Mouse (Mus musculus) liver, embryonic 14.5 days (tissue): ENCODE measurements at regions not wholly inside any gene's neighbourhood (a gene's known extent, or its start where the extent isn't known, plus 50 kb on each side); places are given as distances from the start of the nearest gene placed in this dataset.

ENCODE experiments used
- ATAC-seq: fragments of 200-750 bp; cut with Nextera tagmentation; 2 replicates; pipeline ENCODE4 v1.8.0; 2017; ENCODE audit warnings: moderate number of reproducible peaks, mild to moderate bottlenecking, moderate library complexity; ENCODE audit not compliant: insufficient read depth
- DNase-seq, 3 experiments: peaks; one replicate each; pipeline ENCODE4 v3.0.0-alpha.2; 2012 to 2013; ENCODE audit warnings: low read depth in 3 of 3, low spot score in 3 of 3
- H3K27ac ChIP-seq: fragments of 300-500 bp; sonication (generic); 2 replicates; pipeline ENCODE4 v1.5.1; 2014; ENCODE audit warnings: moderate library complexity, mild to moderate bottlenecking, control low read depth, inconsistent platforms
- H3K27me3 ChIP-seq: fragments of 300-500 bp; sonication (generic); 2 replicates; pipeline ENCODE4 v1.6.1; 2014; ENCODE audit warnings: mild to moderate bottlenecking, low read length, moderate library complexity; ENCODE audit not compliant: control insufficient read depth, insufficient read depth
- H3K36me3 ChIP-seq: fragments of 300-500 bp; sonication (generic); replicated peaks from 2 replicates; pipeline ENCODE4 v1.6.1; 2014; ENCODE audit warnings: low read depth; ENCODE audit not compliant: control insufficient read depth, insufficient read depth
- H3K4me1 ChIP-seq, 2 experiments: fragments of 200-500 bp in 1 of 2; fragments of 300-500 bp in 1 of 2; sonication (generic) in 1 of 2; replicated peaks; 2 replicates each; pipeline ENCODE4 v1.6.1; 2012 to 2014; ENCODE audit warnings: antibody characterized with exemption in 1 of 2, inconsistent platforms in 1 of 2, low read length in 1 of 2; ENCODE audit not compliant: control insufficient read depth in 2 of 2, insufficient read depth in 2 of 2
- H3K4me2 ChIP-seq: fragments of 300-500 bp; sonication (generic); 2 replicates; pipeline ENCODE4 v1.6.1; 2014; ENCODE audit warnings: low read depth, mild to moderate bottlenecking, control low read depth, moderate library complexity
- H3K4me3 ChIP-seq, 2 experiments: fragments of 200-500 bp in 1 of 2; fragments of 300-500 bp in 1 of 2; sonication (generic) in 1 of 2; 2 replicates each; pipeline ENCODE4 v1.5.1; 2012 to 2014; ENCODE audit warnings: low read depth in 2 of 2, low read length in 2 of 2, mild to moderate bottlenecking in 2 of 2, control low read depth in 1 of 2, inconsistent platforms in 1 of 2, moderate library complexity in 1 of 2; ENCODE audit not compliant: insufficient read depth in 1 of 2
- H3K9ac ChIP-seq: fragments of 300-500 bp; sonication (generic); replicated peaks from 2 replicates; pipeline ENCODE4 v1.6.1; 2014; ENCODE audit warnings: mild to moderate bottlenecking, control low read depth, moderate library complexity
- H3K9me3 ChIP-seq: fragments of 300-500 bp; sonication (generic); 2 replicates; pipeline ENCODE4 v1.6.1; 2016; ENCODE audit warnings: low read length, mixed read lengths; ENCODE audit not compliant: control insufficient read depth
- CTCF ChIP-seq: IDR thresholded peaks from 2 replicates; pipeline ENCODE4 v1.5.1; 2016; ENCODE audit warnings: antibody characterized with exemption, low read depth, control low read depth
- EP300 ChIP-seq: IDR thresholded peaks from 2 replicates; pipeline ENCODE4 v1.6.1; 2016; ENCODE audit warnings: antibody characterized with exemption, low read depth
- WGBS: fragments of 180-500 bp; shearing (Covaris S2); extraction: QIAGEN DNeasy Blood & Tissue Kit; methylation state at CpG from one replicate; pipeline ENCODE4 v1.1.7; 2014; ENCODE audit not compliant: insufficient replicate concordance; 5-methylcytosine and 5-hydroxymethylcytosine counted together

DNA sequence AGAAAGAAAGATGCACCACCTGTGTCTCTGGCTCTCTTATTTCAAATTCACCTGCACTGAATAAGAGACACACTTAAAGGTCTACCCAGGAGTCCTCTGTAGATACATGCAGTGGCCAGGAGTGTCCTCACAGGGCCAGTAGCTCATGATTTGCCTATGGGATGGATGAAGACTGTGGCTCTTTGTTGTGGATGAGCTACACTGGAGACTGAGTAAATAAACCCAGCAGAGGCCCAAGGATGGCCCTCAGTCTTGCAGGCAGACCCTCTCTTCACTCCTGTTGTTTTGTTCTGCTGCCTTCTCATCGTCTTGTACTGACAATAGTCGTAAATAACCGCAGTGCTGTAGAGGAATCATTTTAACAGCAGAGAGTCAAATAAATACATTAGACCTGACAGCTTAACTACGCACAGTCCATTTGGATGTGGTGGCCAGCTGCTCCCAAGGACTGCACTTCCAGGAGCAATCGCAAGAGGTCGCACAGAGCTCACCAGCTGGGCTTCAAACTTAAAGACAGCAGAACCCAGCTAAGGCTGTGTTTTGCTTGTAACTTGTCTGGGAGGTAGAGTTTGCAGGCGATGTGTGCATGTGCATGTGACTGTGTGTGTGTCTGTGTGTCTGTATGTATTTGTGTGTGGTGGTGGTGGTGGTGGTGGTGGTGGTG, 328.6 kb upstream of the Camk1g start:
- ATAC-seq (no peak), DNase-seq (peak in 2 of 3 experiments; percentile 6 to 16)
- H3K4me1 ChIP-seq, result no peaks in the 10 kb centered on the region; a peak in 1 of 4 replicates
- H3K4me2 ChIP-seq, result no peak overlapping the region
- H3K9ac ChIP-seq, result no peak overlapping the region
- no peaks in the 10 kb centered on the region for H3K36me3 ChIP-seq
- TF ChIP-seq EP300 (no peak), CTCF (peak; percentile 87)
- no peak overlapping the region for H3K4me3 ChIP-seq
- H3K27me3 ChIP-seq, result no peaks in the 10 kb centered on the region
- H3K27ac ChIP-seq, result no peak overlapping the region
- WGBS, result 14% methylated on average over 7 of the region's 7 CpGs
- no peaks in the 10 kb centered on the region for H3K9me3 ChIP-seq

DNA sequence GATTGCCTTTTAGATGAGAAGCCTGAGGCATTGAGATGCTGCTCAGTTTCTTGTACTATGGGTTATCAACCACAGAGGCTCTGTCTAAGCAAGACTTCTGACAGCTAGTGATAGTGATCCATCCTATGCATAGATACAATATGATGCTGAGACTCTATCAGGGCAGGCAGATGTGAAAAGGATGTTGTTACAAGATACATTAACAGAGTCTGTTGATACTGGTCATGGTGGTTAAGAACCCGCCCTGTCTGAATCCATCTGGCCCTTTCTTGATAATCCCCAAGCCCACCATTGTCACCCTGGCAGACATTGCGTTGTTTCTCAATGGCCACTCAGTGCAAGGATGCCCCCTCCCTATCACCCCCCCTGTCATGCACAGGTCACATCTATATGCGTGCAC, 327.8 kb upstream of the Camk1g start:
- Histone ChIP-seq H3K9ac (no peak overlapping the region), H3K4me3 (no peak overlapping the region), H3K4me2 (no peak overlapping the region), H3K27me3 (no peaks in the 10 kb centered on the region), H3K9me3 (no peaks in the 10 kb centered on the region), H3K36me3 (no peaks in the 10 kb centered on the region), H3K27ac (no peak overlapping the region), H3K4me1 (no peaks in the 10 kb centered on the region; a peak in 1 of 4 replicates)
- DNase-seq, result no peak
- ATAC-seq, result peak; percentile 74
- WGBS, result 37% methylated on average over 3 of the region's 3 CpGs
- peak; percentile 65 for TF ChIP-seq EP300
- no peak for TF ChIP-seq CTCF

DNA sequence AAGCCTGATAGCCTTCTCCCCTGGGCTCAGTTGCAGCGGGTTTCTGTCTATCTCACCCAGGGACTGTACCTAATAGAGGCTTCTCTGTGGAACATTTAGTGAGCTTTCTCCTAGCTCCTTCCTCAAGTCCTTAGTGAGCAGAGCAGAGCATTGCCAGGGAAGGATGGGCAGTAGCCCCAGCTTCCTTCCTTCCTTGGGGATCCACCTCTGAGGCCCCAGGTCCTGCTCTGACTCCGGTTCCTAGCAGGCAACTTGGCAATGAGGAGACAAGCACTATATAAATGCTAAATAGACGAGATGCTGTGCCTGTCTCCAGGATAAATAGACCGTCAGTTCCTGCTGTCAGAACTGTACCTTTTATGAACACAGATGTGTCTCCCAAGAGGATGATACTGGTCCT, 326.9 kb upstream of the Camk1g start:
- TF ChIP-seq EP300 (no peak), CTCF (no peak)
- no peak overlapping the region for H3K4me3 ChIP-seq
- H3K9ac ChIP-seq, result no peak overlapping the region
- H3K36me3 ChIP-seq, result no peaks in the 10 kb centered on the region
- H3K27me3 ChIP-seq, result no peaks in the 10 kb centered on the region
- no peak overlapping the region for H3K27ac ChIP-seq
- no peak overlapping the region for H3K4me2 ChIP-seq
- ATAC-seq (no peak), DNase-seq (no peak)
- no peaks in the 10 kb centered on the region; a peak in 1 of 4 replicates for H3K4me1 ChIP-seq
- no peaks in the 10 kb centered on the region for H3K9me3 ChIP-seq
- 43% methylated on average over 4 of the region's 4 CpGs for WGBS

DNA sequence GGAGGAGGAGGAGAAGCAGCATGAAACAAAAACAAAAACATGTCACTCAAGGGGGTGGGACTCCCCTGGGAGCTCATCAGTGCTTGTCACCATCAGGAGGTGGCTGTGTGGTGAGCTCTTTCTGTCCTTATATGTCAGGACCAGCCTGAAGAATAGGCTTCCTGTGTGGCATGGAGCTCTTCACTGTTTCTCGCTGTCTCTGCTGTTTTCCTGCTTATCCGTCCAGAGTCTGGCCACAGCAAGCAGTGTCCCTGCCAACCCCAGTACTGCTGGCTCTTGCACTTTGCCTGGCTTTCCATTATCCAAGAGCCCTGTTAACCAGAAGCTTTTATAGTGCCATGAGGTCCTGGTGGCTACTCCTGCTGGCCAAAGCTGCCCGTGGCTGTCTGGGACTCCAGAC, 322.9 kb upstream of the Camk1g start:
- Histone ChIP-seq H3K27ac (no peak overlapping the region), H3K27me3 (no peaks in the 10 kb centered on the region), H3K9me3 (no peaks in the 10 kb centered on the region), H3K36me3 (no peaks in the 10 kb centered on the region), H3K4me3 (no peak overlapping the region), H3K4me2 (no peak overlapping the region), H3K4me1 (no peaks in the 10 kb centered on the region; a peak in 1 of 4 replicates), H3K9ac (no peak overlapping the region)
- ATAC-seq (no peak), DNase-seq (no peak)
- 16% methylated on average over 3 of the region's 3 CpGs for WGBS
- TF ChIP-seq CTCF (no peak), EP300 (no peak)

DNA sequence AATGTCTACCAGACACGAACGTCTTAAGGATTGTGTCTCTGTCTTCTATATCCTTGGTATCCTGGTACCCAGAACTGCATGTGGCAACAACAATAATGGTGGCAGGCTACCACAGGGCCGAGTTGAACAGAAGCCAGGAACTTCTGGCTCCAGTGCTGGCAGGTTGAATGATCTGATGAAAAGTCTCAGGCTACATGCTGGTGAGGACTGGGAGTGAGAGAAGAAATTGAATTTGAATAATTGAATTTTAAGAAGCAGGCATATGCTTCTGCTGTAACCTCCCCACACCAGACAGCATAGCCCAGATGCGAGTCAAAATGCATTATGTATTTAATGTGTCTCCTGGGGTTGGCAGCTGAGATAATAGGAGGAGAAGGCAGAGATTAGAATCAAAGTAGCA, 319.5 kb upstream of the Camk1g start:
- Histone ChIP-seq H3K4me3 (no peak overlapping the region), H3K9me3 (no peaks in the 10 kb centered on the region), H3K27ac (no peak overlapping the region), H3K4me2 (no peak overlapping the region), H3K27me3 (no peaks in the 10 kb centered on the region), H3K9ac (no peak overlapping the region), H3K4me1 (no peaks in the 10 kb centered on the region), H3K36me3 (no peaks in the 10 kb centered on the region)
- ATAC-seq (no peak), DNase-seq (no peak)
- 45% methylated on average over 4 of the region's 4 CpGs for WGBS
- no peak for TF ChIP-seq EP300
- TF ChIP-seq CTCF, result no peak
